Mouse (Mus musculus) MEL (cell line): ENCODE data around the gene Rcor2. TPM values are rescaled to one million over a fixed set of nuclear protein-coding genes. Genes with fewer than 3 reads are reported as not detected.

Experiments
- DNase-seq: peaks from one replicate; pipeline ENCODE4 v3.0.0; 2011; ENCODE audit warnings: low read depth, low spot score
- H3K27ac ChIP-seq: 2 replicates; pipeline ENCODE4 v1.5.1; 2012; ENCODE audit warnings: low read depth, mild to moderate bottlenecking, control low read depth, low read length, moderate library complexity; ENCODE audit not compliant: control insufficient read depth
- H3K27me3 ChIP-seq, 2 experiments: fragments of 150-350 bp in 1 of 2; sonication (generic) in 1 of 2; 2 replicates each; pipeline ENCODE4 v1.6.1; 2012; ENCODE audit warnings: low read length in 2 of 2, mild to moderate bottlenecking in 2 of 2, improper control_type of control experiment in 1 of 2, moderate library complexity in 1 of 2; ENCODE audit not compliant: insufficient read depth in 2 of 2, control insufficient read depth in 1 of 2
- H3K36me3 ChIP-seq, 2 experiments: 2 replicates each; pipeline ENCODE4 v1.6.1; 2012 to 2014; ENCODE audit warnings: low read length in 2 of 2, improper control_type of control experiment in 1 of 2, inconsistent platforms in 1 of 2, mild to moderate bottlenecking in 1 of 2; ENCODE audit not compliant: insufficient read depth in 2 of 2, control insufficient read depth in 1 of 2
- H3K4me1 ChIP-seq, 2 experiments: fragments of 150-350 bp in 1 of 2; sonication (generic) in 1 of 2; 2 replicates each; pipeline ENCODE4 v1.6.1; 2012; ENCODE audit warnings: low read length in 2 of 2, improper control_type of control experiment in 1 of 2, mild to moderate bottlenecking in 1 of 2; ENCODE audit not compliant: insufficient read depth in 2 of 2, control insufficient read depth in 1 of 2
- H3K4me3 ChIP-seq, 2 experiments: fragments of 150-350 bp in 1 of 2; sonication (generic) in 1 of 2; 2 replicates each; pipeline ENCODE4 v1.5.1; 2012; ENCODE audit warnings: low read depth in 2 of 2, low read length in 2 of 2, mild to moderate bottlenecking in 2 of 2, moderate library complexity in 2 of 2, control low read depth in 1 of 2, improper control_type of control experiment in 1 of 2; ENCODE audit not compliant: control insufficient read depth in 1 of 2, insufficient read depth in 1 of 2
- H3K79me2 ChIP-seq: 2 replicates; pipeline ENCODE4 v1.6.1; 2012; ENCODE audit warnings: mild to moderate bottlenecking, low read length, moderate library complexity; ENCODE audit not compliant: control insufficient read depth, poor library complexity, insufficient read depth
- H3K9ac ChIP-seq: 2 replicates; pipeline ENCODE4 v1.6.1; 2012; ENCODE audit warnings: low read depth, mild to moderate bottlenecking, control low read depth, low read length, moderate library complexity; ENCODE audit not compliant: control insufficient read depth, poor library complexity, severe bottlenecking
- H3K9me3 ChIP-seq: fragments of 150-350 bp; sonication (generic); replicated peaks from 2 replicates; pipeline ENCODE4 v1.6.1; 2012; ENCODE audit warnings: mild to moderate bottlenecking, low read length, improper control_type of control experiment, moderate library complexity; ENCODE audit not compliant: insufficient read depth
- CHD2 ChIP-seq: IDR thresholded peaks from 2 replicates; pipeline ENCODE4 v1.6.1; 2011; ENCODE audit warnings: low read length, improper control_type of control experiment
- CTCF ChIP-seq, 3 experiments: IDR thresholded peaks in 2 of 3; conservative IDR thresholded peaks in 1 of 3; 2 replicates each; pipeline ENCODE4 v1.5.1; 2011 to 2012; ENCODE audit warnings: low read length in 3 of 3, low read depth in 2 of 3, mild to moderate bottlenecking in 2 of 3, improper control_type of control experiment in 1 of 3, inconsistent platforms in 1 of 3, mixed read lengths in 1 of 3, moderate library complexity in 1 of 3; ENCODE audit not compliant: control insufficient read depth in 1 of 3, insufficient read depth in 1 of 3, poor library complexity in 1 of 3, severe bottlenecking in 1 of 3
- E2F4 ChIP-seq: IDR thresholded peaks from 2 replicates; pipeline ENCODE4 v1.6.1; 2011; ENCODE audit warnings: low read depth, low read length, improper control_type of control experiment, borderline replicate concordance
- EP300 ChIP-seq, 2 experiments: IDR thresholded peaks; 2 replicates each; pipeline ENCODE4 v1.6.1; 2011; ENCODE audit warnings: improper control_type of control experiment in 2 of 2, low read length in 2 of 2, low read depth in 1 of 2, mild to moderate bottlenecking in 1 of 2
- ETS1 ChIP-seq: IDR thresholded peaks from 2 replicates; pipeline ENCODE4 v1.6.1; 2012; ENCODE audit warnings: low read depth, mild to moderate bottlenecking, inconsistent platforms, low read length, improper control_type of control experiment, moderate library complexity
- GABPA ChIP-seq: IDR thresholded peaks from 2 replicates; pipeline ENCODE4 v1.6.1; 2012; ENCODE audit warnings: low read depth, mild to moderate bottlenecking, inconsistent platforms, low read length, improper control_type of control experiment, moderate library complexity
- GATA1 ChIP-seq: IDR thresholded peaks from 2 replicates; pipeline ENCODE4 v1.6.1; 2011; ENCODE audit warnings: low read depth, low read length, improper control_type of control experiment
- HCFC1 ChIP-seq: IDR thresholded peaks from 2 replicates; pipeline ENCODE4 v1.6.1; 2012; ENCODE audit warnings: low read depth, mild to moderate bottlenecking, inconsistent platforms, low read length, improper control_type of control experiment, moderate library complexity
- MAFK ChIP-seq: IDR thresholded peaks from 2 replicates; pipeline ENCODE4 v1.6.1; 2011; ENCODE audit warnings: low read depth, mild to moderate bottlenecking, low read length, improper control_type of control experiment, borderline replicate concordance
- MAZ ChIP-seq: IDR thresholded peaks from 2 replicates; pipeline ENCODE4 v1.6.1; 2012; ENCODE audit warnings: low read depth, mild to moderate bottlenecking, inconsistent platforms, low read length, improper control_type of control experiment
- MXI1 ChIP-seq: IDR thresholded peaks from 2 replicates; pipeline ENCODE4 v1.6.1; 2011; ENCODE audit warnings: mild to moderate bottlenecking, low read depth, low read length, improper control_type of control experiment
- MYB ChIP-seq: IDR thresholded peaks from 2 replicates; pipeline ENCODE4 v1.6.1; 2011; ENCODE audit warnings: mild to moderate bottlenecking, low read depth, low read length, improper control_type of control experiment
- NRF1 ChIP-seq: IDR thresholded peaks from 2 replicates; pipeline ENCODE4 v1.6.1; 2014; ENCODE audit warnings: low read depth, mild to moderate bottlenecking, inconsistent platforms, low read length, improper control_type of control experiment, moderate library complexity; ENCODE audit not compliant: poor library complexity, insufficient read depth, severe bottlenecking
- POLR2A ChIP-seq, 2 experiments: IDR thresholded peaks; 2 replicates each; pipeline ENCODE4 v1.6.1; 2011 to 2012; ENCODE audit warnings: low read length in 2 of 2, mild to moderate bottlenecking in 2 of 2, control low read depth in 1 of 2, improper control_type of control experiment in 1 of 2, low read depth in 1 of 2, moderate library complexity in 1 of 2; ENCODE audit not compliant: control insufficient read depth in 1 of 2, insufficient read depth in 1 of 2, poor library complexity in 1 of 2
- POLR2AphosphoS2 ChIP-seq: IDR thresholded peaks from 2 replicates; pipeline ENCODE4 v1.6.1; 2011; ENCODE audit warnings: low read length, improper control_type of control experiment
- RCOR1 ChIP-seq: IDR thresholded peaks from 2 replicates; pipeline ENCODE4 v1.6.1; 2012; ENCODE audit warnings: low read depth, mild to moderate bottlenecking, inconsistent platforms, low read length, improper control_type of control experiment
- SIN3A ChIP-seq: IDR thresholded peaks from 2 replicates; pipeline ENCODE4 v1.6.1; 2012; ENCODE audit warnings: low read length, improper control_type of control experiment, inconsistent platforms
- SMC3 ChIP-seq: IDR thresholded peaks from 2 replicates; pipeline ENCODE4 v1.6.1; 2011; ENCODE audit warnings: low read depth, low read length, improper control_type of control experiment
- TAL1 ChIP-seq: IDR thresholded peaks from 2 replicates; pipeline ENCODE4 v1.6.1; 2012; ENCODE audit warnings: mild to moderate bottlenecking, inconsistent platforms, low read length, moderate library complexity, mixed read lengths
- TBP ChIP-seq: IDR thresholded peaks from 2 replicates; pipeline ENCODE4 v1.8.0; 2011; ENCODE audit warnings: low read depth, low read length, improper control_type of control experiment
- TCF12 ChIP-seq: IDR thresholded peaks from 2 replicates; pipeline ENCODE4 v1.6.1; 2014; ENCODE audit warnings: low read depth, mild to moderate bottlenecking, inconsistent platforms, low read length, improper control_type of control experiment, moderate library complexity
- ZKSCAN1 ChIP-seq: IDR thresholded peaks from 2 replicates; pipeline ENCODE4 v1.6.1; 2012; ENCODE audit warnings: low read depth, mild to moderate bottlenecking, inconsistent platforms, low read length, improper control_type of control experiment, moderate library complexity
- polyA plus RNA-seq, 2 experiments: library from polyadenylated mRNA; stranded (reverse) in 1 of 2; unstranded in 1 of 2; fragments of >175 nt in 1 of 2; fragments of >200 nt in 1 of 2; gene quantifications; 2 replicates each; pipeline versions ENCODE4 v1.2.1 to v1.2.4; 2012; ENCODE audit warnings: low replicate concordance in 2 of 2, low read depth in 1 of 2; ENCODE audit not compliant: insufficient read length in 2 of 2, insufficient read depth in 1 of 2, missing spikeins in 1 of 2
- total RNA-seq: library from RNA; depleted of rRNA; stranded (reverse); fragments of 300-350 nt; gene quantifications from 2 replicates; pipeline ENCODE4 v1.2.3, GENCODE M21; 2012

Rcor2 gene
- total and polyA plus RNA-seq, 3 experiments, result 31.4 to 60.2 TPM; not detected in 1

DNA sequence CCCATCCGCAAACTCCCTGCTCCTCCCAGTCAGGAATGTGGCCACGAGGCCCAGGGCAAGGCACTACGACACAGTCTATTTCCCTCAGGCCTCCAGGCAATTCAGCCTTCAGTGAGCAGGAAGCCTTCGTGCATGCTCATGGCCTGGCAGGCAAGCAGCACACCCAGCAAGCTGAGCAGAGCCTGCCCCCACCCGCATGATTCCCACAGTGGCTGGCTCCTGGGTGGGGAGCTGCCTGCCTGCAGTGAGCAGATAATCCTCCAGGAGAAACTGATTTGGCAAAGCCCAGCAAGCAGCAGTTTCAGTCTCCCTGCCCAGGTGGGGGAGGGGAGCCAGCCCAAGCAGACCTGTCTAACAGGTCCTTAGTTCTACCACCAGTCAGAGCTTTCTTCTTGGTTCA lies 43.6 kb downstream of the Rcor2 start (continued):
- TF ChIP-seq CHD2 (0 out of 2 replicates have a peak, but pooled peaks have one; percentile 32), MXI1 (0 out of 2 replicates have a peak, but pooled peaks have one; percentile 27), TBP (no peak), RCOR1 (peak; percentile 83; the same call in 1 of the 2 replicates)

DNA sequence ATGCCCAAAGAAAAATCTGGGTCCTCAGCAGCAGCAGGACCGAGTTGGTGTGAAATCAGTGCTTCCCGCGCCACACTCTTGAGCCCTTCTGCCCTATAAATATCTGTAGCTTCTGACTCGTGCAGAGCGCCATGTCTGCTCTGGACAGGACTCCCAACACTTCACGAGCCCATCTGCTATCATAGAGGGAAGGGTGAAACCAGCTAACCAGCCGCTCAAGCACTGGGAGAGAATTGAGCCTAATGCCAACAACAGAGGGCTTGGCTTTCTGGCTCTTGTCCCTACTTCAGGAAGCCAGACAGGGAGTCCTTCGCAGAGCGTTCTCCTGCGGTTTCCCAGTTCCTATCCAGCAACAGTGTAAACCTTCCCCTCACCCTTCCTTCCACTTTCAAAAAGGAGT lies 44.2 kb downstream of the Rcor2 start:
- no peaks in the 10 kb centered on the region for H3K27me3 ChIP-seq
- H3K9me3 ChIP-seq, result no peaks in the 10 kb centered on the region
- peak overlapping the region; percentile 11; the same call in 1 of the 2 replicates for H3K27ac ChIP-seq
- no peak overlapping the region for H3K9ac ChIP-seq
- no peak for TF ChIP-seq SMC3
- 0 out of 2 replicates have a peak, but pooled peaks have one; percentile 8 for TF ChIP-seq MAZ
- H3K36me3 ChIP-seq, result peaks cover 0 to 85% of the 10 kb centered on the region in 2 experiments; a peak in 2 of 4 replicates
- H3K79me2 ChIP-seq, result peaks cover 54% of the 10 kb centered on the region
- H3K4me3 ChIP-seq, result no peak overlapping the region
- DNase-seq, result no peak
- peaks cover 38 to 73% of the 10 kb centered on the region in 2 experiments for H3K4me1 ChIP-seq

DNA sequence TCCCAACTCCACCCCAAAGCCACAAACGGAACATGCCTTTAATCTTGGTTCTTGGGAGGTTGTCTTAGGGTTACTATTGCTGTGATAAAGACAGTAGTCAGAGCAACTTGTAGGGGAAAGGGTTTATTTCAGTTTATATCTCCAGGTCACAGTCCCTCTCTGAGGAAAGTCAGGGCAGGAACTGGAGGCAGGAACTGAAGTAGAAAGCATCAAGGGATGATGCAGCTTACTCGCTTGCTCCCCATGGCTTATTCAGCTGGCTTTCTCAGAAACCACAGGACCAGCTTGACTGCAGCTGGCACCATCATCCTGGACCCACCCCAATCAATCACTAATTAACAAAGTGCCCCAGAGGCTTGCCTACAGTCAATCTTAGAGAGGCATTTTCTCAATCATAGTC lies 46.5 kb downstream of the Rcor2 start:
- H3K4me3 ChIP-seq, result no peak overlapping the region
- TF ChIP-seq MYB (peak; percentile 73), GATA1 (peak; percentile 72), POLR2A (IDR thresholded peaks at IDR 0.05; ENCODE audit: control insufficient read depth in 1 of 2, insufficient read depth in 1 of 2, low read depth in 1 of 2, low read length in 2 of 2, poor library complexity in 1 of 2) (no peak), NRF1 (no peak), ZKSCAN1 (0 out of 2 replicates have a peak, but pooled peaks have one; percentile 53), HCFC1 (no peak), TBP (0 out of 2 replicates have a peak, but pooled peaks have one; percentile 8), EP300 (IDR thresholded peaks at IDR 0.05; ENCODE audit: low read depth in 1 of 2, low read length in 2 of 2) (peak; percentile 82 to 90), MAFK (no peak), MAZ (no peak), GABPA (no peak), E2F4 (no peak), ETS1 (peak; percentile 54), RCOR1 (peak; percentile 44; the same call in 1 of the 2 replicates), CTCF (IDR thresholded peaks at IDR 0.05 in 2 of 3, conservative IDR thresholded peaks at IDR 0.05 in 1 of 3; ENCODE audit: control insufficient read depth in 1 of 3, insufficient read depth in 1 of 3, low read depth in 2 of 3, low read length in 3 of 3, poor library complexity in 1 of 3, severe bottlenecking in 1 of 3) (no peak), SIN3A (peak; percentile 50; the same call in 1 of the 2 replicates), POLR2AphosphoS2 (no peak), TAL1 (peak; percentile 61), CHD2 (no peak), TCF12 (peak; percentile 69)
- H3K27me3 ChIP-seq, result no peaks in the 10 kb centered on the region
- H3K27ac ChIP-seq, result peak overlapping the region; percentile 60
- H3K9ac ChIP-seq, result no peak overlapping the region
- peak; percentile 66 for DNase-seq
- H3K36me3 ChIP-seq, result peaks cover 2 to 76% of the 10 kb centered on the region in 2 experiments
- peaks cover 33 to 64% of the 10 kb centered on the region in 2 experiments for H3K4me1 ChIP-seq
- H3K79me2 ChIP-seq, result peaks cover 49% of the 10 kb centered on the region
- H3K9me3 ChIP-seq, result no peaks in the 10 kb centered on the region
